Mouse (Mus musculus): ENCODE measurements at regions not wholly inside any gene's neighbourhood (a gene's known extent, or its start where the extent isn't known, plus 50 kb on each side); places are given as distances from the start of the nearest gene placed in this dataset.

GRCm38 (mm10) chr9:112722501-112722900, 486.8 kb upstream of the Arpp21 start:
- Histone ChIP-seq H3K4me1 (replicated peaks) (peaks cover 4% of the 10 kb centered on the region; the same call in 1 of the 2 replicates), H3K27me3 (peaks cover 36% of the 10 kb centered on the region), H3K4me2 (replicated peaks) (no peak overlapping the region), H3K9me3 (no peaks in the 10 kb centered on the region), H3K27ac (no peak overlapping the region), H3K4me3 (replicated peaks) (no peak overlapping the region), H3K36me3 (no peaks in the 10 kb centered on the region), H3K9ac (replicated peaks) (no peak overlapping the region)
- WGBS = 94% methylated on average over 4 of the region's 4 CpGs
- ATAC-seq = no peak

DNA sequence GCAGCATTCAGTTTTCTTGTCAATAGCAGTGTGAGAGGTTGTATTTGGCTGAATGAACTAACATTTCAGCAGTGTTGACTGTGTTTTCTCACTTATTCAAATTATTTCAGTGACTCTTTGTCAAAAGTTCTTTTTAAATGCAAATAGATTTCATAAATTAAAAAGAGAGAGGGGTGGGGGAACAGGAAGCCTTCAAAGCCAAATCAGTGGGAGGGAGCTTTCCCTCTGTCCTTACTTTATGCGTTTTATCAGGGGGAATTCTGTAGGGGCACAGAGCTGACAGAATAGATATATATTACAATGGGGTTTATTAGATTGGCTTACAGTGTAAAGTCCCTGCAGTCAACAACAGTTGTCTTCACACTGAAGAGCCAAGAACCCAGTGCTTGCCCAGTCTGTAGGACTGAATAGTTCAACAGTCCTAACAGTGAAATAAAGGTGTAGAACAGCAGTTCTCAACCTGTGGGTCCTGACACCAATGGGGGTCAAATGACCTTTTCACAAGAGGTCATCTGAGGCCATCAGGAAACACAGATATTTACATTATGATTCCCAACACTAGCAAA, 479.5 kb upstream of the Arpp21 start:
- Histone ChIP-seq H3K27ac (no peak overlapping the region), H3K4me1 (replicated peaks) (no peaks in the 10 kb centered on the region), H3K4me2 (replicated peaks) (no peak overlapping the region), H3K27me3 (0 out of 2 replicates have a peak, but pooled peaks cover 3% of the 10 kb centered on the region), H3K36me3 (no peaks in the 10 kb centered on the region), H3K4me3 (replicated peaks) (no peak overlapping the region), H3K9me3 (no peaks in the 10 kb centered on the region), H3K9ac (replicated peaks) (no peak overlapping the region)
- 21% methylated on average over 1 of the region's 1 CpGs for WGBS
- ATAC-seq = no peak

DNA sequence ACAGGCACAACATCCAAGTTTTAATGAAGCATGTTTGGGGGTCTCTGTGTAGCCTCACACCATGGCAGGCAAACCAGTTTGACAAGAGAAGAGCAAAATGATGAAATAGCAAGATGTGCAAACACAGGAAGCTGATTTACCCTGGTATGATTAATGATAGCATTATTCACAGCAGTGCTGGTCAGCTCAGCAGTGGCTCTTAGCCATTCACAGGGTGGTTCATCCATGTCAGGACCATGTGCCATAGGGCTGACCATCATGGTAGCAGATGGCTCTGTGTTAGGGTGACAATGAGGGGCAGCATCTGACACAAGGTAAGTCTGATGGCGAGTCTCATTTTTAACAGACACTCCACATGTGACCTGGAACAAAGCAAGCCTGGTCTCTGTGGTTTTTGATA, 443.1 kb upstream of the Arpp21 start:
- no peak for ATAC-seq
- WGBS = 74% methylated on average over 1 of the region's 1 CpGs
- Histone ChIP-seq H3K9me3 (no peaks in the 10 kb centered on the region), H3K27ac (no peak overlapping the region), H3K36me3 (no peaks in the 10 kb centered on the region), H3K4me1 (replicated peaks) (no peaks in the 10 kb centered on the region), H3K4me2 (replicated peaks) (no peak overlapping the region), H3K27me3 (no peaks in the 10 kb centered on the region), H3K4me3 (replicated peaks) (no peak overlapping the region), H3K9ac (replicated peaks) (no peak overlapping the region)

DNA sequence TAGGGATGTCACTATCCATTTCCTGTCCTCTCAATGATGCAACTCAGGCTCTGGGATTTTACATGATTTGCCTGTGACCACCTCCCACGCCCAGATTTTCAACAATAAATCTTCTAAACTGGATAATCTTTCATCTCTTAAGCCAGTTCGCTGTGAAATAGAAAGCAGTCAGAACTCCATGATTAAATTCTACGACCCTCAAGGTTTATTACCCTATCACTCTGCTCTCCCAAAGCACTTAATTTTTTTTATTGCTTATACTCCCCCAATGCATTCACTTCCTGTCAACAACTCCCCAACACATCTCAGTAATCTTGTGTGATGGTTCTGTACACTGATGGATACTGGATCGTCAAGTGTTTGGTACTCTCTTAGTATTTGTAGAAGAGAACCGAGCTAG, 439.5 kb upstream of the Arpp21 start:
- no peak overlapping the region for H3K27ac ChIP-seq
- H3K9ac ChIP-seq (replicated peaks) = no peak overlapping the region
- no peaks in the 10 kb centered on the region for H3K4me1 ChIP-seq (replicated peaks)
- 88% methylated on average over 5 of the region's 5 CpGs for whole genome bisulfite sequencing
- no peak overlapping the region for H3K4me2 ChIP-seq (replicated peaks)
- H3K27me3 ChIP-seq = no peaks in the 10 kb centered on the region
- H3K36me3 ChIP-seq = no peaks in the 10 kb centered on the region
- no peaks in the 10 kb centered on the region for H3K9me3 ChIP-seq
- no peak for ATAC-seq
- no peak overlapping the region for H3K4me3 ChIP-seq (replicated peaks)

All from midbrain, embryonic 13.5 days (tissue).